Mouse (Mus musculus) kidney, embryonic 15.5 days (tissue): Measurements from ENCODE around the gene Ap1m2. TPM values are rescaled to one million over a fixed set of nuclear protein-coding genes. Genes with fewer than 3 reads are reported as not detected.
A peak's percentile ranks its signal among the peaks of the same experiment; 100 is the strongest.

Experiments used
- ATAC-seq: fragments of 200-750 bp; cut with Nextera tagmentation; replicated peaks from 2 replicates; pipeline ENCODE4 v1.8.0; 2017; ENCODE audit warnings: moderate TSS enrichment; ENCODE audit not compliant: low FRiP score
- H3K27ac ChIP-seq: fragments of 300-500 bp; sonication (generic); 2 replicates; pipeline ENCODE4 v1.5.1; 2015; ENCODE audit warnings: mild to moderate bottlenecking, inconsistent platforms
- H3K27me3 ChIP-seq: fragments of 300-500 bp; sonication (generic); 2 replicates; pipeline ENCODE4 v1.6.1; 2015; ENCODE audit warnings: inconsistent platforms
- H3K36me3 ChIP-seq: fragments of 300-500 bp; sonication (generic); 2 replicates; pipeline ENCODE4 v1.6.1; 2015; ENCODE audit warnings: inconsistent platforms
- H3K4me1 ChIP-seq: fragments of 300-500 bp; sonication (generic); 2 replicates; pipeline ENCODE4 v1.6.1; 2015; ENCODE audit warnings: inconsistent platforms
- H3K4me2 ChIP-seq: fragments of 300-500 bp; sonication (generic); 2 replicates; pipeline ENCODE4 v1.6.1; 2015; ENCODE audit warnings: moderate library complexity, mild to moderate bottlenecking, inconsistent platforms
- H3K4me3 ChIP-seq: fragments of 300-500 bp; sonication (generic); replicated peaks from 2 replicates; pipeline ENCODE4 v1.5.1; 2015; ENCODE audit warnings: mild to moderate bottlenecking, inconsistent platforms
- H3K9ac ChIP-seq: fragments of 300-500 bp; sonication (generic); 2 replicates; pipeline ENCODE4 v1.6.1; 2015; ENCODE audit warnings: mild to moderate bottlenecking, inconsistent platforms
- H3K9me3 ChIP-seq: fragments of 300-500 bp; sonication (generic); replicated peaks from 2 replicates; pipeline ENCODE4 v1.6.1; 2016; ENCODE audit warnings: inconsistent platforms
- WGBS: fragments of 180-500 bp; shearing (Covaris S2); methylation state at CpG from one replicate; pipeline ENCODE4 v1.1.7; 2015; ENCODE audit warnings: mixed read lengths; 5-methylcytosine and 5-hydroxymethylcytosine counted together
- polyA plus RNA-seq: library from polyadenylated mRNA; unstranded; fragments of >200 nt; fragmentation: Nextera tagmentation; extraction: Ambion mirVana; gene quantifications from 2 replicates; pipeline ENCODE4 v1.2.1, GENCODE M21; 2015

The Ap1m2 gene
- polyA plus RNA-seq, 1 experiment from 2014 or later = 37.1 TPM

GRCm38 (mm10) chr9:21248326-21248725 lies 63.8 kb downstream of the Ap1m2 start, which contains the start of gene S1pr5:
TSS of gene S1pr5 (minus strand) at chr9:21248443.
- Histone ChIP-seq H3K9ac (peak within 1 kb of the TSS; percentile 2; the same call in 1 of the 2 replicates), H3K27me3 (peaks cover 89% of the 10 kb centered on the region)

GRCm38 (mm10) chr9:21246342-21246741 lies 65.8 kb downstream of the Ap1m2 start:
- no peak overlapping the region for H3K27ac ChIP-seq
- H3K9me3 ChIP-seq = no peaks in the 10 kb centered on the region
- no peak overlapping the region for H3K4me3 ChIP-seq
- peaks cover 31% of the 10 kb centered on the region for H3K4me1 ChIP-seq
- peaks cover 94% of the 10 kb centered on the region for H3K27me3 ChIP-seq
- H3K9ac ChIP-seq = no peak overlapping the region
- H3K4me2 ChIP-seq = no peak overlapping the region
- 88% methylated on average over 1 of the region's 1 CpGs for WGBS
- ATAC-seq = no peak
- H3K36me3 ChIP-seq = no peaks in the 10 kb centered on the region

More at GRCm38 (mm10) chr9:21248326-21248725, 63.8 kb downstream of the Ap1m2 start, which contains the start of gene S1pr5:
- WGBS = 0% methylated on average over 25 of the region's 30 CpGs
- Histone ChIP-seq H3K4me2 (peak within 1 kb of the TSS; percentile 60), H3K4me3 (peak within 1 kb of the TSS; percentile 36), H3K9me3 (no peaks in the 10 kb centered on the region), H3K27ac (no peak within 1 kb of the TSS), H3K4me1 (peaks cover 31% of the 10 kb centered on the region), H3K36me3 (no peaks in the 10 kb centered on the region)
- no peak for ATAC-seq

- WGBS = 4% methylated on average over 16 of the region's 16 CpGs
- H3K9ac ChIP-seq = peak overlapping the region; percentile 39
- no peaks in the 10 kb centered on the region for H3K9me3 ChIP-seq
- peak overlapping the region; percentile 51 for H3K4me3 ChIP-seq
- H3K27ac ChIP-seq = no peak overlapping the region
- peak; percentile 5; the same call in 1 of the 2 replicates for ATAC-seq
- H3K36me3 ChIP-seq = no peaks in the 10 kb centered on the region
- peaks cover 82% of the 10 kb centered on the region for H3K27me3 ChIP-seq
- H3K4me1 ChIP-seq = peaks cover 35% of the 10 kb centered on the region
- H3K4me2 ChIP-seq = peak overlapping the region; percentile 83
Observed at GRCm38 (mm10) chr9:21245113-21245487, 67.0 kb downstream of the Ap1m2 start.

- Histone ChIP-seq H3K4me3 (peak overlapping the region; percentile 51), H3K4me1 (peaks cover 37% of the 10 kb centered on the region), H3K36me3 (no peaks in the 10 kb centered on the region), H3K27me3 (peaks cover 77% of the 10 kb centered on the region), H3K9me3 (no peaks in the 10 kb centered on the region), H3K27ac (no peak overlapping the region), H3K4me2 (peak overlapping the region; percentile 83), H3K9ac (peak overlapping the region; percentile 39)
- ATAC-seq = peak; percentile 22; the same call in 1 of the 2 replicates
- WGBS = under 1% methylated on average over 72 of the region's 72 CpGs
Observed at GRCm38 (mm10) chr9:21244428-21245112, 67.6 kb downstream of the Ap1m2 start.

Other genes starting within 250 kb of the Ap1m2 start
- 1.6 and 1.8 TPM in 2 replicates for gene Zglp1, start 245.2 kb downstream of the Ap1m2 start, polyA plus RNA-seq
- 0.45 and 0.86 TPM in 2 replicates for gene Gm49373, start 239.2 kb downstream of the Ap1m2 start, polyA plus RNA-seq
- 53.9 and 61.0 TPM in 2 replicates for gene Fdx1l, start 238.7 kb downstream of the Ap1m2 start, polyA plus RNA-seq
- gene Gm38431, start 220.3 kb downstream of the Ap1m2 start, polyA plus RNA-seq = 2.2 and 3.0 TPM in 2 replicates
- 67.9 and 76.3 TPM in 2 replicates for gene Raver1, start 220.3 kb downstream of the Ap1m2 start, polyA plus RNA-seq
- 12.7 and 15.5 TPM in 2 replicates for gene Tyk2, start 181.1 kb downstream of the Ap1m2 start, polyA plus RNA-seq
- gene Cdc37, start 162.4 kb downstream of the Ap1m2 start, polyA plus RNA-seq = 332 and 351 TPM in 2 replicates
- gene Pde4a, start 146.6 kb downstream of the Ap1m2 start, polyA plus RNA-seq = 12.6 and 12.7 TPM in 2 replicates
- gene Keap1, start 73.0 kb downstream of the Ap1m2 start, polyA plus RNA-seq = 55.1 and 64.2 TPM in 2 replicates
- 0.19 TPM in 1 of 2 replicates, not detected in the other for gene S1pr5, start 63.9 kb downstream of the Ap1m2 start, polyA plus RNA-seq
- 42.7 and 49.5 TPM in 2 replicates for gene Atg4d, start 47.0 kb downstream of the Ap1m2 start, polyA plus RNA-seq
- 13.8 and 19.8 TPM in 2 replicates for gene Kri1, start 24.4 kb downstream of the Ap1m2 start, polyA plus RNA-seq
- 51.2 and 51.5 TPM in 2 replicates for gene Cdkn2d, start 20.9 kb downstream of the Ap1m2 start, polyA plus RNA-seq
- 85.4 and 97.1 TPM in 2 replicates for gene Slc44a2, start 8.4 kb upstream of the Ap1m2 start, polyA plus RNA-seq
- gene Ilf3, start 55.5 kb upstream of the Ap1m2 start, polyA plus RNA-seq = 208 and 221 TPM in 2 replicates
- gene Qtrt1, start 99.5 kb upstream of the Ap1m2 start, polyA plus RNA-seq = 56.5 and 63.3 TPM in 2 replicates
- gene Dnm2, start 112.6 kb upstream of the Ap1m2 start, polyA plus RNA-seq = 75.3 and 79.1 TPM in 2 replicates
- gene Tmed1, start 197.9 kb upstream of the Ap1m2 start, polyA plus RNA-seq = 133 and 138 TPM in 2 replicates
- 2.9 and 5.2 TPM in 2 replicates for gene AB124611, start 213.8 kb upstream of the Ap1m2 start, polyA plus RNA-seq
- gene Carm1, start 234.6 kb upstream of the Ap1m2 start, polyA plus RNA-seq = 44.1 and 50.2 TPM in 2 replicates